Mouse (Mus musculus): ENCODE measurements at regions not wholly inside any gene's neighbourhood (a gene's known extent, or its start where the extent isn't known, plus 50 kb on each side); places are given as distances from the start of the nearest gene placed in this dataset.
A peak's percentile ranks its signal among the peaks of the same experiment; 100 is the strongest.
"Not testable (repeated sequence)": the region's sequence is repeated elsewhere in the genome, so short reads cannot be mapped to it uniquely, and the experiment has no call there.

- no peak for DNase-seq (ENCODE audit: low read depth)
Measured at GRCm38 (mm10) chr12:114564329-114564728, 1020.6 kb downstream of the Adam6a start.

DNA sequence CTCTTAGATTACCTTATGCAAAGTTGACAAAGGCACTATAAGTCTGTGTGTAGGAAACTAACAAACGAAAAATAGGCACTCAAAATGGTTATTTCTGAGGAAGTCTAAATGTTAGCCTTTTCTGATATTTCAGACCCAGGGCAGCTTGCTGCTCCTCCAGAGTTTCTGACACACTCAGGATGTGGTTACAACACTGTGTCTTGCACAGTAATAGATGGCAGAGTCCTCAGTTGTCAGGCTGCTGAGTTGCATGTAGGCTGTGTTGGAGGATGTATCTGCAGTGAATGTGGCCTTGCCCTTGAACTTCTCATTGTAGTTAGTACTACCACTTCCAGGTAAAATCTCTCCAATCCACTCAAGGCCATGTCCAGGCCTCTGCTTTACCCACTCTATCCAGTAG lies 1039.7 kb downstream of the Adam6a start:
- DNase-seq (ENCODE audit: low read depth): no peak

DNA sequence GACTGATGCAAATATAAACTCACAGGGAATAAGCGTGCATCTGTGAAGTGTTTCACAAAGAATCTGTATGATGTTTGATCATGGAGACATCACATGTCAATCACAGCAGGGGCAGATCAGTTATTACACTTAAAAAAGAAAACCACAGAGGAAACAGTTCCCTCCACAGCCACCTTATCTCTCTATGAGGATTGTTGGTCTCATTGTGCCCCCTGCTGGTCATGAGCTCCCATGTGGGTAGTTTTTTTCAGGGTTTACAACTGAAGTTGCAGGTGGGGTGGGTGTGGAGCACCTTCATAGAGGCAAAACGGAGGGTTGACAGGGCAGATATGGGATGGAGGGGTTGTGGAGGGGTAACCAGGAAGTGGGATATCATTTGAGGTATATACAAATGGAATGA lies 1043.5 kb downstream of the Adam6a start:
- DNase-seq (ENCODE audit: low read depth): peak; percentile 2

- DNase-seq (ENCODE audit: low read depth): no peak
Measured at GRCm38 (mm10) chr12:114597672-114598071, 1054.0 kb downstream of the Adam6a start.

- no peak for DNase-seq (ENCODE audit: low read depth)
Measured at GRCm38 (mm10) chr12:114609171-114609570, 1065.5 kb downstream of the Adam6a start.

DNA sequence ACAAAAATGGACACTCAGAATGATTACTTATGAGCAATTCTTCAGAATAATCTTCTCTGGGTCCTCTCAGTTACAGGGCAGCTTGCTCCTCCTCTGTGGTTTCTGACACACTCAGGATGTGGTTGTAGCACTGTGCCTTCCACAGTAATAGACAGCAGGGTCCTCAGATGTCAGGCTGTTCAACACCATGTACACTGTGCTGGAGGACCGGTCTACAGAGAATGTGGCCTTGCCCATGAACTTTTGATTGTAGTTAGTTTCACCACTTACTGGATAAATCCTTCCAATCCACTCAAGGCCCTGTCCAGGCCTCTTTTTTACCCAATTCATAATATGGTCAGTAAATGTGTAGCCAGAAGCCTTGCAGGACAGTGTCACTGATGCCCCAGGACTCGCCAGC lies 1068.4 kb downstream of the Adam6a start:
- DNase-seq (ENCODE audit: low read depth): no peak

DNA sequence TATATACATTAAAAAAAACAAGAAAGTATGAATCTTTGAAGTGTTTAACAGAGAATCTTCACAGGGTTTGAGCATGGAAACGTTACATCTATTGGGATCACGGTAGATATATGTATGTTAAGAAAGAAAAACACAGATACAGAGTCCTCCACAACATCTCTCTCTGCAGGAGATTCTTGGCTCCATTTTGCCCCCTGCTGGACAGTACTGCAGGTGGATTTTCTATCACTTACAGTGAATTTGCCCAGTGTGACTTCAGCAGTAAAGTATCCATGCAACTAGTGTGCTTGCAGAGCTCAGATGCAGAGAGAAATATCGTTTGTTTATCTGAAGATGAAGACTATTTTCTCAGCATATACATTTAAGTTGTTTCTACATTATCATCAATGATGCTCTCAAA lies 1071.5 kb downstream of the Adam6a start:
- DNase-seq (ENCODE audit: low read depth): no peak

DNA sequence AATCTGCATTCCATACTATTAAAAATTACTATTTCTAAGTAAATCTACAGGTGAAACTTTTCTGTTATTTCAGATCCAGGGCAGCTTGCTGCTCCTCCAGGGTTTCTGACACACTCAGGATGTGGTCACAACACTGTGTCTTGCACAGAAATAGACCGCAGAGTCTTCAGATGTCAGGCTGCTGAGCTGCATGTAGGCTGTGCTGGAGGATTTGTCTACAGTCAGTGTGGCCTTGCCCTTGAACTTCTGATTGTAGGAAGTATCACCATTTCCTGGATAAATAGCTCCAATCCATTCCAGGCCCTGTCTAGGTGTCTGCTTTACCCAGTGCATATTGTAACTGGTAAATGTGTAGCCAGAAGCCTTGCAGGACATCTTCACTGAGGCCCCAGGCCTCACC lies 1072.0 kb downstream of the Adam6a start:
- DNase-seq (ENCODE audit: low read depth): no peak

- DNase-seq (ENCODE audit: low read depth): no peak
Measured at GRCm38 (mm10) chr12:114641089-114641488, 1097.4 kb downstream of the Adam6a start.

- DNase-seq (ENCODE audit: low read depth): no peak
Measured at GRCm38 (mm10) chr12:114646372-114646771, 1102.7 kb downstream of the Adam6a start.

DNA sequence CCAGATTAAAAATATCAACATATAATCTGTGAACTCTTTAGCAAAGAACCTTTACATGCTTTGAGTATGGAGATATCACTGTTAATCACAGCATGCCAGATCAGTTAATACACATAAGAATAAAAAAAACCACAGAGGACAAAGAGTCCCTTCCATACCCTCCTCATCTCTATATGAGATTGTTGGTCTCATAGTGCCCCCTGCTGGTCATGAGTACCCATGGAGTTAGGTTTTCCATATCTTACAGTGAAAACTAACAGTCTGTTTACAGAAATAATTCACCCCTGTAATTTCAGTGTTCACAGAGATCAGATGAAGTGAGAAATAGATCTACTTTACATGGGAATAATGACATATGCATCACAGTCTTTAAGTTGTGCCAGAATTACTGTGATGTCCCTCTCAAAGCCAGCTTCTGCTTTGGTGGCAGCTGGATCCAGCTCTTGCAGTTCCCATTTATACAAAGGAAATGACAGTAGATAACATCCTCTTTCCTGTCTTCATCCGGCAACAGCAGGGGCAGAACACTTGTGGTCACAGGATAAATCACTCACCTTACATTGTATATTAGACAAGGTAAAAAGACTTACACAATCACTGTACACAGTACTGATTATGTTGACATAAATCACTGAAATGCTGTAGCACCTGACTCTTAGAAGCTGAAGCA lies 1106.9 kb downstream of the Adam6a start:
- not testable (repeated sequence) for DNase-seq (ENCODE audit: low read depth)

GRCm38 (mm10) chr12:114657134-114657533 lies 1113.4 kb downstream of the Adam6a start:
- DNase-seq (ENCODE audit: low read depth): not testable (repeated sequence)
